Mouse (Mus musculus) layer of hippocampus, adult 2 months (tissue): ENCODE results near the gene Wipf3. TPM values are rescaled to one million over a fixed set of nuclear protein-coding genes. Genes with fewer than 3 reads are reported as not detected.
A peak's percentile ranks its signal among the peaks of the same experiment; 100 is the strongest.

Experiments used
- DNase-seq, 2 experiments: peaks; one replicate each; pipeline ENCODE4 v3.0.0; 2022; ENCODE audit warnings: low spot score in 2 of 2
- H3K27ac ChIP-seq: fragments of 200-600 bp; 2 replicates; pipeline ENCODE4 v1.8.1; 2022
- H3K4me3 ChIP-seq: fragments of 200-600 bp; 2 replicates; pipeline ENCODE4 v1.8.1; 2022; ENCODE audit warnings: mild to moderate bottlenecking
- CTCF ChIP-seq: fragments of 200-600 bp; conservative IDR thresholded peaks from 2 replicates; pipeline ENCODE4 v1.8.1; 2022; ENCODE audit warnings: antibody characterized with exemption, mild to moderate bottlenecking, moderate library complexity
- total RNA-seq, 2 experiments: library from RNA; stranded (reverse); gene quantifications; 2 replicates each; pipeline ENCODE4 v1.2.3; 2021

Gene Wipf3
- total RNA-seq, 2 experiments from 2014 or later: 399 to 401 TPM

DNA sequence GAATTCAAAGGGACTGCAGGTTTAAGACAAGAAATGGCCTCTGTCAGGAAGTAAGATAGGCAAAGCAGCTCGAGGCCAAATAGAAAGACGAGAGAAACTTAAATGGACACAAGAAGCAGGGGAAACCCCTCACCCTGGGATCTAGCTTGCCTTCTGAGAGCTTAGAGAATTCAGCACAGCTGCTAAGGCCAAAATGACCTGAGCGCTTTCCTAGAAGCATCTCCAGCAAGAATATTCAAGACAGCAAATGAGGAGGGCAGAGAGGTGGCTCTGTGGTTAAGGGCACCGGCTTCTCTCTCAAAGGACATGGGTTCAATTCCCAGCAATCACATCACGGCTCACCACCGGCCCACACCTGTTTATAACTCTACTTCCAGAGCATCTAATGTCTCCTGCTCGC lies 107.7 kb downstream of the Wipf3 start:
- no peak for TF ChIP-seq CTCF
- Histone ChIP-seq H3K27ac (no peak overlapping the region), H3K4me3 (no peak overlapping the region)
- no peak for DNase-seq

DNA sequence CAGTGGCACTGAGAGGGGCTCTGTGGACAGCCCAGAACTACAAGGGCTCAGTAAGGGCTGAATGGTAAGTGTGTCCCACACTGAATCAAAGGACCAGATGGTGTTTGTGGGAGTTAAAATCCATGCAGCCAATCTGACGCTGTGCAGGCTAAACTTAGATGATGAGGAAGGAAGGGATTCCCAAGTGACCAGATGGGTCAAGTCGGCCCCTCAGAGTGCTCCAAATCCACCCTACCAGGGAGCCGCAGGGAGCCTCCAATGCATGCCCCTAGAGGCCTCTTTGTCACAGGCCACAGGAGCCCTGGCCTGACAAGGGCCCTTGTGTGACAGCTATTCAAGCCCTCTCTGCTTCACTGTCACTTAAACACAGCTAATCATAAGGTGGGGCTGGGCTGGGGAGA lies 109.4 kb downstream of the Wipf3 start:
- peak; percentile 22 for TF ChIP-seq CTCF
- H3K4me3 ChIP-seq: no peak overlapping the region
- 0 out of 2 replicates have a peak overlapping the region, but pooled peaks have one; percentile 29 for H3K27ac ChIP-seq
- DNase-seq: no peak

DNA sequence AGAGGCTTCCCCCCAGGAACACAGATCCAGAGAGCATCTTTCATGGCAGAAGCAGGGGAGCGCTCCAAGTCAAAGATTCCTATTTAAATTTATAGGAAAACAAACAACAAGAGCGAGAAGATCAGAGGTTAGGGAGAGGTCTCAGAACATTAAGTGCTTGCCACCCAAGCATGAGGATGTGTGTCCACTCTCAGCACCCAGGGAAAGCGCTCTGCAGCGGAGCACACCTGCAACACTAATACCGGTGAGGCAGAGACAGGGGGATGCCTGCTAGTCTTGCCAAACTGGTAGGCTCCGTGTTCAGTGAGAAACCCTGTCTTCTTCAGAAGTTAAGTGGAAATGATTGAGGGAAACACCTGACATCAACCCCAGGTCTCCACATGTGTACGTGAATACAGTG lies 110.0 kb downstream of the Wipf3 start:
- H3K27ac ChIP-seq: no peak overlapping the region
- DNase-seq: no peak

DNA sequence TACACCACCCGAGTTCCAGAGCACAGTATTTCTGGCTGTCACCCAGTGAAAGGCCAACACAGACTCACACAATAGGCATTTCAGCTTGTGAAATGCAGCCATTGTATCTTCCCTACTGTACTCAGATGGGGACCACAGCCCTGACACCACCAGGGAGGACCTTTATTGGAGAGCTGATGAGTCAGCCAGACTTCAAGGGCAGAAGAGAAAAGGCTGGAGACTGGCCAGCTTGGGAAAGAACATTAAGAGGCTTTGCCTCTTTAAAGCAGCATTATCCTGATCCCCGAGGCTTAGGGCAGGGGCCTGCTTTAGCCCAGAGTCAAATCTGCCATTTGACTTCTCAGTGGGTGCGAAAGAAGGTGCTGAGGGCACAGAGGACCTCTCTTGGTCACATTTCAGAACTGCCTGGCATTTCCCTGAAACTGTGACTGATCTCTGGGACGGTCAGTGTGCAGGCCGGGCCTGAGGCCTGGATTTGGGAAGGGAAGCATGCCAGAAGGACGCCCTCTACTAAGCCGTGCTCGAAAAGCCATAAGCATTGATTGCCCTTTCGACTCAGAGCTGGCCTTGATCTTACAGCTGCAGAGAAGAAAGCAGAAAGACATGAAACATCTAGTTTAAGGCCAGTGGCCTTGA lies 111.0 kb downstream of the Wipf3 start:
- DNase-seq: no peak
- TF ChIP-seq CTCF: no peak
- Histone ChIP-seq H3K4me3 (no peak overlapping the region), H3K27ac (peak overlapping the region; percentile 24; the same call in 1 of the 2 replicates)

More for the DNA sequence above, 110.0 kb downstream of the Wipf3 start:
- TF ChIP-seq CTCF: no peak
- no peak overlapping the region for H3K4me3 ChIP-seq

DNA sequence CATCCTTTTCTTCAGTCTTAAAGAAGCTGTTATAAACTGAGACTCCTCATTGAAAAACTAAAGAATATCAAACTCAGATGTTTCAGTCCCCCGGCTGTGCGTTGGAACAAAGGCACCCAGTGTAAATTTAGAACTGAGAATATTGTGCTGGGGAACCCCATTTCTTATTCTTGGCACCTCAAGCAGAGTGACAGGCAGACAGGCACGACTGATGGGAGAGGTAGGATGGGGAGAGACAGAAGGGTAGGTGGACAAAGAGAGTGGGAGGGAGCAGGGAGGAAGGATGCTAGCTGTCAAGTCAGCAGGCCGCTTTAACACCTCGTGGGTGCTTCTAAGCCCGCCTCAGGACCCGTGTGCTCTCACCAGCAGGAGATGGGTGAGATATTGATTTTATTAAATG lies 113.4 kb downstream of the Wipf3 start:
- DNase-seq: no peak
- no peak for TF ChIP-seq CTCF
- Histone ChIP-seq H3K4me3 (no peak overlapping the region), H3K27ac (no peak overlapping the region)

DNA sequence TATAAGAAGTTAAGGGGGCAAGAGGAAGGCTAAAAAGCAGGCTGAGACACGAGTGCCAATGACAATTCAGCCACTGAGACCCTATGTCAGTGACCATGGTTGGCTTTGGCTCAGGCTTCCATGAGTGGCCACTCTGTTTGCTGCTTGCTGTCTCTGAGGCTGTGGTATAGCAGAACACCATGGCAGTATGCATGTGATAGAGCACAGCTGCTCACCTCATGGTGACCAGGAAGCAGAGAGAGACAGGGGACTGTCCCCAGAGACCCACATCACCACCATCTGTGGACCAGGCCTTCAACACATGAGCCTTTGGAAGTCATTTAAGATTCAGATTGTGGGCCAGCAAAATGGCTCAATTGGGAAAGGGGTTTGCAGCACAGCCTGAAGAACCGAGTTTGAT lies 114.2 kb downstream of the Wipf3 start:
- DNase-seq: no peak
- no peak for TF ChIP-seq CTCF
- H3K27ac ChIP-seq: no peak overlapping the region

DNA sequence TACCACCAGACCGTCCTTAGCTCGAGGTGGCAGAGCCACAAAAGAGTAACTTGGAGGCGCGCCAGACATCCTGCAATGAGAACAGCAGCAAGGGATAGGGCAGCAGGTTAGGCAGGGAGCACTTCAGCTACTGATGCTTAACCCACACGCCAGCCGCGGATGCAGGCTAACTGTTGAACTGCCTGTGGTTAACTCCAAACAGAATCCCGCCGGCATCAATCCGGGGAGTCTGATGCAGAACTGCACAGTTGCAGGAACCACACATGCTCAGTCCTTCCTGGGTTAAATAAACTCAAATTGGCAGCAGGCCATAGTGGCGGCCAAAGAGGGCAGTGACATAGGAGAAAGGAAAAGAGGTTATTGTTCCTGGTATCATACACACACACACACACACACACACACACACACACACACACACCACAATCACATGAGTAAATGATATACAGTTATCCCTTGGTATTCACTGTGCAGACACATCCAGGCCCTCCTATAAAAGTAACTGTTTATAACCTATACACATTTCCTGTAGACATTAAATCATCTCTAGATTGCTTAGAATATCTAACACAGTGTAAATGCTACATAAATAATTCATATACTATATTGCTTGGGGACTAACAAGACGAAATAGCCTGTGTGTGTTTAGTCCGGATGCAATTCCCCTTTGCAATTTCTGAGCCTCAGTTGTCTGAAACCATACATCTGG lies 119.1 kb downstream of the Wipf3 start:
- no peak for TF ChIP-seq CTCF
- H3K4me3 ChIP-seq: no peak overlapping the region
- H3K27ac ChIP-seq: no peak overlapping the region
- DNase-seq: no peak

More for the DNA sequence above, 114.2 kb downstream of the Wipf3 start:
- no peak overlapping the region for H3K4me3 ChIP-seq

DNA sequence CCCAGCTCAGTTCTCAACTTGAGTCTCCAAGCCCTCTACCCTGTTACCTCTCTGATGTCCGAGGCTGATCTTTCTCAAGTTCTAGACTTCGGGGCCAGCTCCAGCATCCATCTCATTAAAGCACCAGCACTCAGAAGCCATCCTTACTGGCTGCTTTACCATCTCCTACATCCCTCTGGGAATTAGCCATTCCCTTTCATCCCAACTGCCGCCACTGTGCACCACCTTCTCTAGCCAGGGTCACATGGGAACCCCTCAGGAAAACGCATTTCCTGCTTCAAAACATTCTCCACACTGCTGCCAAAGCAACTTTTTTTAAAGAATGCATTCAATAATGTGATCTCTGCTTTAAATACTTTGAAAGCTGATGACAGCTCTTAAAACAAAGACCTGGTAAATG lies 119.9 kb downstream of the Wipf3 start:
- H3K4me3 ChIP-seq: no peak overlapping the region
- DNase-seq: no peak
- no peak overlapping the region for H3K27ac ChIP-seq
- no peak for TF ChIP-seq CTCF

DNA sequence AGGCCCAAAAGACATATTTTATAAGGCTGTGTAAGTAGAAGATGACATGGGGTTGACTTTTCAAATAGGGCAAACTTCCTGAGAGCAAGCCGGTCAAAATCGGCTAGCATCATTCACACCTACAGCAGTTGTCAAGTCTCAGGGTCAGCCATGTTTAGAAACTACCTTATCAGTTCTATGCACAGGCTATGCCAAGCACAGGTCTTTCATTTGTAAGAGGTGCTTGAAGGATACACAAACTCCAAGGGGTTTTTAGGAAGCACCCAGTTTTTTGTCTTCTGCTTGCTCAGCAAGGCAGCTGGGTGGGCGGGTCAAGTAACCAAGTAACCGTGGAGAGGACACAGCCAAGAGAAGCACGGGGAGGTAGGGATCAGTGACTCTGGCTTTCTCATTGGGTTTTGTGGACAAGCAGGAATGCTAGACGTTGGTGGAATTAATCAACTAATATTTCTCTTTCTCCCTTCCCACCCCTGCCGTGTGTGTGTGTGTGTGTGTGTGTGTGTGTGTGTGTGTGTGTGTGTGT lies 121.5 kb downstream of the Wipf3 start:
- DNase-seq: no peak
- Histone ChIP-seq H3K4me3 (no peak overlapping the region), H3K27ac (no peak overlapping the region)
- TF ChIP-seq CTCF: no peak

DNA sequence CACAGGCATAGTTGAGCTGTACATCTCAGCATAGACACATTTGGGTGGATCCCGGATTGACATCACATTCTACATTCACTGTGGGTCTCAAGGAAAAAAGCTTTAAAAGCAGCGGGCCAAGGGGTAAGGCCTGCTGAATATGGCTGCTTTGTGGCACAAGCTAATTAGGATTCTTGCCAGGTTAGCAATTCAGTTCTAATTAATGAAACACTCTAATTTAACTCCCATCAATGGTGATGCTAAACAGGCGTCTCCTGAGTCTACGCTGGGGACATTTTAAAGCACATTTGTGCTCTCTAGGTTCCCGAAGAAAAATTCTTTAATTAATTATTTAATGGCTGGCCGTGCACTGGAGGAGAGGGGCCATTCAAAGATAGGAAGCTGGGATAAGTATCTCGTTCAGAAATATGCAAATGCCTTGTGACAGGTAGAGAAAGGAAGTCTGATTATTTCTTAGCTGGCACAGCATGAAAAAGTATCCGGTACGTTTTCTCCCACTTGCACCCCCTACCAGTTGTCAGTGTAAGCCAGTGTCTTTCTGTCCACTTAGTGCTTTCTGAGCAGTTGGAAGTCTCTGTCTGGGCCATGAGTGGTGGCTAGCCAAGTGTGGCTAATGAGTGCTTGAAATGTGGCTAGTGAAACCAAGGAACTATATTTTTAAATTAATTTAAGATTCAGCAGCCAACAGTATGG lies 123.5 kb downstream of the Wipf3 start:
- no peak for TF ChIP-seq CTCF
- H3K4me3 ChIP-seq: no peak overlapping the region
- no peak overlapping the region for H3K27ac ChIP-seq
- no peak for DNase-seq

Other genes starting within 250 kb of the Wipf3 start
- gene Prr15, start 103.8 kb upstream of the Wipf3 start, total RNA-seq: 1 to 10 TPM in 1 of 2 experiments, under 1 TPM in 1; 0.76 to 1.2 TPM
- gene Scrn1, start 136.9 kb downstream of the Wipf3 start, total RNA-seq: 10 to 100 TPM; 98.2 to 98.3 TPM
- 10 to 100 TPM; 10.8 to 13.4 TPM for gene Plekha8, start 165.5 kb downstream of the Wipf3 start, total RNA-seq
- gene Fkbp14, start 167.7 kb downstream of the Wipf3 start, total RNA-seq: 10 to 100 TPM; 13.1 to 14.6 TPM